ENCODE assay signal across 19 mouse cellular contexts in the genomic region with DNA sequence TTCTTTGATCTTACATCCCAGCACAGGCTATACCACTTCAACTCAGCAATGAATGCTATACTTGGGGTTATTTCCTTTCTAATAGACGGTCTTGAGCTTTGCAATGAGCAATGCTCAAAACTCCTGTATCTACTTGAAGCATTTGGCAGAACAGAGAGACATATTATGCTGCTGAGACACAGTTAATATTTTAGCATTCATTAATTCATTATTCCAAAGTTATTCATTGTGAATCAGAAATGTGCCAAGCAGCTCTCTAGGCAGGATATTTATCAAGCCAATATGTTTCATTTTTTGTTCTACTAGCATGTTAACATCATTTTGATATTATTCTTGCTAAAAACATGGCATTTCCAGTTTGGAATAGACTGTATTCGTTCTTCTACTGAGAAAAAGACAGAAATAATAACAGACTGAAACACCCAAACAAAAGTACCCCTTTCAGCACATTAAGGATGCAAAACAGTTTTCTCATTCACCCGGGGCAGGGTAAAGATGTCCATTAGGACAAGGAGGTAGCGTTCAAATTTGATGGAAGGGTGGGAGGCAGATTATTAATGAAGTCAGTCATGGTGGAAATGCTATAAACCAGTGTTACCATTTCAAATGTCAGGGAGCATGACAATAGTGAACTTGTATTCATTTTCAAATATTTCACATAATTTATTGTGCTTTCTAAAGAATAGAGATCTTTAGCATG.
DNase-seq lines count a peak whose midpoint lies in the region; ATAC-seq and TF ChIP-seq lines count a peak whose summit lies in the region.
"Had no signal": no experiment of that assay in that cellular context is flagged by ENCODE, and none has a peak within 500 bp of the region (broad histone marks: within the 10 kb centered on the region; RNA-seq: fewer than 3 reads in every experiment).

No protein-coding gene starts in this region.

- ATAC-seq in forebrain, embryonic 14.5 days = peak; percentile 23; the same call in 1 of the 2 replicates
- peak; percentile 54; the same call in 1 of the 2 replicates for ATAC-seq in forebrain, postnatal 0 days
- ATAC-seq in erythroblast, adult 5-6 weeks (replicated peaks; ENCODE audit: low FRiP score, poor library complexity, severe bottlenecking) = no peak

- H3K4me3 ChIP-seq in forebrain, embryonic 14.5 days (ENCODE audit: low read depth, low read length) = no peak overlapping the region
- H3K4me3 ChIP-seq in forebrain, embryonic 10.5 days = no peak overlapping the region
- no peak overlapping the region for H3K4me3 ChIP-seq in forebrain, postnatal 0 days (ENCODE audit: low read depth, low read length)
- no peak overlapping the region for H3K4me3 ChIP-seq in gastrocnemius, adult 2 months
- H3K4me3 ChIP-seq: embryonic facial prominence, embryonic 13.5 days; embryonic facial prominence, embryonic 15.5 days had no signal

- peak; percentile 47 for DNase-seq in forebrain, embryonic 14.5 days (ENCODE audit: low spot score)
- no peak for DNase-seq in forebrain, embryonic 10.5 days (ENCODE audit: extremely low spot score, low spot score)
- peak; percentile 40 for DNase-seq in brain, embryonic 14.5 days (ENCODE audit: low read depth)
- DNase-seq in brain, embryonic 18.5 days (ENCODE audit: low read depth, low spot score) = peak; percentile 22
- DNase-seq in forebrain, postnatal 0 days = no peak
- no peak for DNase-seq in gastrocnemius, adult 2 months
- DNase-seq: adrenal gland, adult 2 months; adrenal gland, postnatal 10 days; adrenal gland, postnatal 25 days; cerebellum, adult 11 months; cerebellum, adult 18-20 months; cerebellum, adult 8-10 months; cerebellum, adult 9-11 months; cerebellum, postnatal 14 days; cerebellum, postnatal 36 days; embryo, embryonic 11 days had no signal

- 0 out of 2 replicates have a peak, but pooled peaks cover 2% of the 10 kb centered on the region for H3K4me1 ChIP-seq in forebrain, embryonic 14.5 days (ENCODE audit: control insufficient read depth, insufficient read depth, low read length)
- H3K4me1 ChIP-seq in forebrain, embryonic 10.5 days = no peaks in the 10 kb centered on the region
- no peaks in the 10 kb centered on the region for H3K4me1 ChIP-seq in forebrain, postnatal 0 days (ENCODE audit: insufficient read depth)
- H3K4me1 ChIP-seq: embryonic facial prominence, embryonic 13.5 days; embryonic facial prominence, embryonic 15.5 days had no signal

- no peak for TF ChIP-seq CTCF in brain, embryonic 14.5 days (IDR thresholded peaks at IDR 0.05; ENCODE audit: borderline replicate concordance, extremely low read depth, insufficient read depth, insufficient read length)
- TF ChIP-seq CTCF in forebrain, postnatal 0 days (IDR thresholded peaks at IDR 0.05; ENCODE audit: low read depth) = no peak
- TF ChIP-seq CTCF in gastrocnemius, adult 2 months (IDR thresholded peaks at IDR 0.05) = no peak

- H3K4me2 ChIP-seq in forebrain, embryonic 14.5 days (ENCODE audit: low read length) = no peak overlapping the region
- no peak overlapping the region for H3K4me2 ChIP-seq in forebrain, postnatal 0 days (ENCODE audit: low read depth)
- H3K4me2 ChIP-seq: embryonic facial prominence, embryonic 13.5 days; embryonic facial prominence, embryonic 15.5 days had no signal

- H3K9ac ChIP-seq in forebrain, embryonic 14.5 days (ENCODE audit: low read length) = no peak overlapping the region
- H3K9ac ChIP-seq in forebrain, postnatal 0 days = no peak overlapping the region
- H3K9ac ChIP-seq: embryonic facial prominence, embryonic 13.5 days; embryonic facial prominence, embryonic 15.5 days had no signal

- intact Hi-C loops in gastrocnemius, adult 2 months (cut with DNase I) = no loop called here

- no peak overlapping the region for H3K27ac ChIP-seq in forebrain, embryonic 14.5 days (ENCODE audit: low read depth, low read length)
- H3K27ac ChIP-seq in forebrain, embryonic 10.5 days = no peak overlapping the region
- H3K27ac ChIP-seq in forebrain, postnatal 0 days (ENCODE audit: low read depth, low read length) = no peak overlapping the region
- no peak overlapping the region for H3K27ac ChIP-seq in gastrocnemius, adult 2 months
- H3K27ac ChIP-seq: embryonic facial prominence, embryonic 13.5 days; embryonic facial prominence, embryonic 15.5 days had no signal

- no peak for TF ChIP-seq POLR2A in brain, embryonic 14.5 days (IDR thresholded peaks at IDR 0.05; ENCODE audit: borderline replicate concordance, extremely low read depth, insufficient read depth, insufficient read length, poor library complexity, severe bottlenecking)

- H3K9me3 ChIP-seq in forebrain, embryonic 14.5 days (replicated peaks; ENCODE audit: control insufficient read depth, low read length) = no peaks in the 10 kb centered on the region
- no peaks in the 10 kb centered on the region for H3K9me3 ChIP-seq in forebrain, embryonic 10.5 days
- H3K9me3 ChIP-seq in forebrain, postnatal 0 days (ENCODE audit: low read length) = no peaks in the 10 kb centered on the region
- H3K9me3 ChIP-seq: embryonic facial prominence, embryonic 13.5 days; embryonic facial prominence, embryonic 15.5 days had no signal

- no peaks in the 10 kb centered on the region for H3K27me3 ChIP-seq in forebrain, embryonic 14.5 days (replicated peaks; ENCODE audit: control insufficient read depth, insufficient read depth, low read length)
- no peaks in the 10 kb centered on the region for H3K27me3 ChIP-seq in forebrain, embryonic 10.5 days (ENCODE audit: poor library complexity, severe bottlenecking)
- no peaks in the 10 kb centered on the region for H3K27me3 ChIP-seq in forebrain, postnatal 0 days (ENCODE audit: insufficient read depth, low read length)
- H3K27me3 ChIP-seq: embryonic facial prominence, embryonic 13.5 days; embryonic facial prominence, embryonic 15.5 days had no signal

- H3K36me3 ChIP-seq in forebrain, embryonic 14.5 days (ENCODE audit: control insufficient read depth, insufficient read depth, low read length) = no peaks in the 10 kb centered on the region
- H3K36me3 ChIP-seq in forebrain, embryonic 10.5 days (replicated peaks) = no peaks in the 10 kb centered on the region
- no peaks in the 10 kb centered on the region for H3K36me3 ChIP-seq in forebrain, postnatal 0 days (ENCODE audit: insufficient read depth)
- H3K36me3 ChIP-seq: embryonic facial prominence, embryonic 13.5 days; embryonic facial prominence, embryonic 15.5 days had no signal

- WGBS in forebrain, embryonic 14.5 days = 59% methylated on average over 4 of the region's 4 CpGs
- WGBS in forebrain, embryonic 10.5 days = 85% methylated on average over 4 of the region's 4 CpGs
- 26% methylated on average over 4 of the region's 4 CpGs for WGBS in forebrain, postnatal 0 days

Comparison
In these comparisons a context has a peak if more than half of its experiments do, and no peak if none do; other contexts are left out.
1. DNase-seq: peak in forebrain, embryonic 14.5 days (single experiment), brain, embryonic 14.5 days (single experiment) and brain, embryonic 18.5 days (single experiment); none in forebrain, embryonic 10.5 days (single experiment), forebrain, postnatal 0 days (single experiment) and gastrocnemius, adult 2 months (single experiment).